Mouse (Mus musculus): ENCODE results near the gene Ncmap.

The Ncmap gene

DNA sequence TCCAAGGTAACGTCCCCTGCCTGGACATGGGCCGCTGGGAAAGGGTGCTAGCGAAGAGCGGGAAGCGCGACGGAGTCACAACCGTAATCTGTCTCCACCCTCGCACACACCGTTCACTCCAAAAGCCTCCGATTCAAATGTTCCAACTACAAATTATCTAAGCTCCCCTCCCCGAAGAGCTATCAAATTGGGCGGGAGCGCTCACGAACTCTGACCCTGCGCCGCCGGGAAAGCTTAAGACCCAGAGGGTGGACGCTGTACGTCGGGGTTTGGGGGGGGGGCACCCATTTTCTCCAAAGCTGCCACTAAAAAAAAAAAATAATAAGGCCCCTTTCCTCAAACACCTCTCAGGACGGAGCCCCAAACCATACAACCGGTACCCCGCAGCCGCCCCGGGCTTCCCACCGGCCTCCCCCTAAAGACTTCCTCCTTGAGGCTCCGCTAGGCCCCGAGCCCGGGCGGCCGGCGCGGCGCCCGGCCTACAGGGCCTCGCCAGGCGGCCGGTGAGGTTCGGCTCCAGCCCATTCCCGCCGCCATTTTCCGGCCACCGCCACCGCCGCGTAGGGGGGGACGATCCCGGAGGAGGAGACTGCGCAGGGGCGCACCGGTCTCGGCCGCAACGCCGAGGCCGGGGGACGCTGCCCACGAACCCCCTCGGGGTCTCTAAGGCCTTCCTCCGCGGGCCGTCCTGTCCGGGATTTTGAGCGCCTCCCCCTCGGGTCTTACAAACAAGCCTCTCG is 45.5 kb downstream of the Ncmap start:
- peak; percentile 71 for DNase-seq (ENCODE audit: low spot score)

DNA sequence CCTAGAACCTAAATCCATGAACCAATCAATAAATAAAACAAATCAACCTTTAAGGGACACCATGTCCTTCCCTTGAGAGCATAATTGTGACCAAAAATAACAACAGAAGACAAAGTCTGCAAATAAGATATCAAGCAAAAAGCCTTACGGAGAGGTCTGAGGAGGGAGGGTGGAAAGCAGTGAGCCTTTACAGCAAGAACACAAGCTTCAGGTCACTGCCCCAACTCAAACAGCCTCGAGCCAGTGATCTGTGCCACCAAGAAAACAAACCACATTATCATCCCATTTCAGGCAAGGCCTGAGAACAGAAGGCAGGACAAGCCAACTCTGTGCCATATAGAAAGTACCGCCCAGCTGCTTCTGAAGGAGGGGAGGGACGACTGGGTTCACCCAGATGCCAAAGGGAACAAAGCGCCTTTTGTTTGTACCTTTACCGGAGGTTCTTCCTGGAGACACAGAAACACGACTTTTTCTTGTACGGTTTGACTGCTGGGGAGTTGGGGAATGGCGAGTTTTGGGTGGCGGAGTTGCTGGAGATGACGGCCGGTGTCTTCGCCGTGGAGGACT is 60.6 kb downstream of the Ncmap start:
- DNase-seq (ENCODE audit: low spot score): no peak

- no peak for DNase-seq (ENCODE audit: low spot score)
These were observed 62.0 kb downstream of the Ncmap start for GRCm38 (mm10) chr4:135336023-135336357.

GRCm38 (mm10) chr4:135335327-135336022 is 62.6 kb downstream of the Ncmap start:
- DNase-seq (ENCODE audit: low spot score): no peak

- DNase-seq (ENCODE audit: low spot score): no peak
These were observed 71.6 kb downstream of the Ncmap start for GRCm38 (mm10) chr4:135326469-135326868.

GRCm38 (mm10) chr4:135326046-135326445 is 72.0 kb downstream of the Ncmap start:
- DNase-seq (ENCODE audit: low spot score): no peak

DNA sequence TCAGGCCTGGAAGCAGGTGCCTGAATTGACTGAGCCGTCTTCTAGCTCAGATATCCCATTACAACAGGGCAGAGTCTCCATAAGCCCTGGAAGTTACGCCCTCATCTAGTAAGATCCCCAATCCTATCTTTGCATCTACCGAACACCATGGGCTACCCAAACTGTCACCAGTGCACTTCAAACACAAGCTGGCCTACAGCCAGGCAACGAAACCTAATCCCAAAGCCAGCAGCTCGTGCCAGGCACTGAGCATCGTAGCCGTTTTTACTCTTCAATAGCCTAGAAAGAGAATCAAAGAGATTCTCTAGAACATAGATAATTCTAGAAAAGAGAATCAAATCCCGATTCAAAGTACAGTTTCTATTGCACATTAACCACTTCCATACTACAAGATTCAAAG is 75.0 kb downstream of the Ncmap start:
- DNase-seq (ENCODE audit: low spot score): no peak

Data from embryo, embryonic 10.5 days (tissue).